Mouse (Mus musculus): ENCODE measurements at regions not wholly inside any gene's neighbourhood (a gene's known extent, or its start where the extent isn't known, plus 50 kb on each side); places are given as distances from the start of the nearest gene placed in this dataset.

DNA sequence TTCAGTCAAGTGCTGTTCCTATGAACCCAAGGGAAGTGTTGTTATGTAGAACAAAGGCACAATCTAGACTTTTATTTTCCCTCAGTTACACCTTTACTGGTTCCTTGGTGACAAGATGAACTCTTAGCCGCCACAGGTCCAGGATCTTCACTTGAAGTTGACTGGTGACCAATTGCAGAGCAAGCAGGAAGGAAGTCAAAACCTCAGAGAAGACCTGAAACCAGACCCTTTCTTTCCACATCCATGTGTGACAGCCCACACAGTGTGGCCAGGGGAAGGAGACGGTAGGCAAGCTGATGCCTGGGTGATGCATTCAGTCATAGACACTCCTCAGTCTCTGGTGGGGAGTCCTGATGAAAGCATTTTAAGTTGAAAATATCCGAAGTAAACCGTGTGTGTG, 132.6 kb downstream of the Tsen15 start:
- no peak overlapping the region for H3K9ac ChIP-seq (ENCODE audit: low read depth, low read length)
- DNase-seq (ENCODE audit: low spot score): no peak
- no peaks in the 10 kb centered on the region for H3K9me3 ChIP-seq (replicated peaks; ENCODE audit: low read length)
- no peak overlapping the region for H3K27ac ChIP-seq
- H3K36me3 ChIP-seq (ENCODE audit: insufficient read depth, low read length): no peaks in the 10 kb centered on the region
- no peak overlapping the region for H3K4me3 ChIP-seq (replicated peaks; ENCODE audit: low read depth, low read length)
- no peak overlapping the region for H3K4me2 ChIP-seq (ENCODE audit: low read length)
- 77% methylated on average over 4 of the region's 4 CpGs for WGBS
- TF ChIP-seq CTCF (IDR thresholded peaks at IDR 0.05; ENCODE audit: low read depth): no peak
- H3K27me3 ChIP-seq (ENCODE audit: insufficient read depth, low read length): no peaks in the 10 kb centered on the region
- no peak for ATAC-seq (replicated peaks; ENCODE audit: low FRiP score, low read depth)
- H3K4me1 ChIP-seq (replicated peaks; ENCODE audit: insufficient read depth, low read length): no peaks in the 10 kb centered on the region

DNA sequence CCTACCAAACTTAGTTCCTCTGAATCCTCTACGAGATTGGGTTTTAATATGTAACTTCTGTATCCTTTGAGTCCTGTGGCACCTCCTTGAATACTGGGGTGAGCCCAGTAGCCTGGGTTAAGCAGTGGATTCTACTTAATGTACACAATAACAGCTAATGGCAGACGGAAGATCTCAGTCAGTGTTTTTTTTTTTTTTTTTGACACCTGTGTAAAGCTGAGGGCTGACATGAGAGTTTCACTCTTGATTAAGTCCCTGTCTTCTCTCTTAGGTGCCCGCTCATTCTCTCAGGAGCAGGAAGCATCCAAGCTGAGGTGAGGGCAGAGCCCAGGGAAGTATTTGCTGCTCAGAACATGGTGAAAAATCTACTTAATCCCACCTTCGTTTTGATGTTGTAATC, 133.0 kb downstream of the Tsen15 start:
- TF ChIP-seq CTCF (IDR thresholded peaks at IDR 0.05; ENCODE audit: low read depth): no peak
- 72% methylated on average over 4 of the region's 4 CpGs for WGBS
- Histone ChIP-seq H3K27ac (no peak overlapping the region), H3K9me3 (replicated peaks; ENCODE audit: low read length) (no peaks in the 10 kb centered on the region), H3K27me3 (ENCODE audit: insufficient read depth, low read length) (no peaks in the 10 kb centered on the region), H3K4me3 (replicated peaks; ENCODE audit: low read depth, low read length) (no peak overlapping the region), H3K4me2 (ENCODE audit: low read length) (no peak overlapping the region), H3K4me1 (replicated peaks; ENCODE audit: insufficient read depth, low read length) (no peaks in the 10 kb centered on the region), H3K36me3 (ENCODE audit: insufficient read depth, low read length) (no peaks in the 10 kb centered on the region), H3K9ac (ENCODE audit: low read depth, low read length) (no peak overlapping the region)
- DNase-seq (ENCODE audit: low spot score) (no peak), ATAC-seq (replicated peaks; ENCODE audit: low FRiP score, low read depth) (no peak)

DNA sequence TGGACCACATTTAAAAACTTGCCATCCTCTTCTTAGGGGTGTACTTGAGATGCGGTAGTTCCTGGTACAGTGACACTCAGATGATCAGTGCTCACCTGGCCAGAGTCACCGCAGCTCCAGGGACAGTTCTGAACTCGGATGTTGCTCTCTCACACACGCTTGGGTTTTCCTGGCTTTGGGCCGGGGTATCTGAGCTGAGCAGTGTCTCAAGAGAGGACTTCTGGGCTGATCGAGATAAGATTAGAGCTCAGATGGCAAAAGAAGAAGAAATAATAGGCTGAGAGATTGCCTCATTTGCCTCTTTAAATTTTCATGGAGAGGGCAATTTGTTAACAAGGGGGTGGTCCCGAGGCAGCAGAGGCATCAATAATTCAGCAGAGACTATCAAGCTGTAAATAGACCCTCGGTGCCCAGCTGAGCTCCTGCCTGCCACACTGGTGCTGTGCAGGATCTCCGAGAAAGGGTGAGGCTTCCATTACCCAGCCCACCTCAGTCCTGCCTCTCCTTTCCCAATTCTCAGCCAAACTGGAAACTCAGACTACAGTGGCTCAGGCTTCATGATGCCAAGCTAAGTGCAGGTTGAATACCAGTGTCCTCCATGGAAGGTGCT, 133.7 kb downstream of the Tsen15 start:
- WGBS: 58% methylated on average over 9 of the region's 9 CpGs
- H3K9me3 ChIP-seq (replicated peaks; ENCODE audit: low read length): no peaks in the 10 kb centered on the region
- no peaks in the 10 kb centered on the region for H3K27me3 ChIP-seq (ENCODE audit: insufficient read depth, low read length)
- H3K9ac ChIP-seq (ENCODE audit: low read depth, low read length): no peak overlapping the region
- H3K4me3 ChIP-seq (replicated peaks; ENCODE audit: low read depth, low read length): no peak overlapping the region
- no peak overlapping the region for H3K4me2 ChIP-seq (ENCODE audit: low read length)
- no peak for ATAC-seq (replicated peaks; ENCODE audit: low FRiP score, low read depth)
- no peaks in the 10 kb centered on the region for H3K4me1 ChIP-seq (replicated peaks; ENCODE audit: insufficient read depth, low read length)
- DNase-seq (ENCODE audit: low spot score): no peak
- no peak overlapping the region for H3K27ac ChIP-seq
- TF ChIP-seq CTCF (IDR thresholded peaks at IDR 0.05; ENCODE audit: low read depth): no peak
- no peaks in the 10 kb centered on the region for H3K36me3 ChIP-seq (ENCODE audit: insufficient read depth, low read length)

DNA sequence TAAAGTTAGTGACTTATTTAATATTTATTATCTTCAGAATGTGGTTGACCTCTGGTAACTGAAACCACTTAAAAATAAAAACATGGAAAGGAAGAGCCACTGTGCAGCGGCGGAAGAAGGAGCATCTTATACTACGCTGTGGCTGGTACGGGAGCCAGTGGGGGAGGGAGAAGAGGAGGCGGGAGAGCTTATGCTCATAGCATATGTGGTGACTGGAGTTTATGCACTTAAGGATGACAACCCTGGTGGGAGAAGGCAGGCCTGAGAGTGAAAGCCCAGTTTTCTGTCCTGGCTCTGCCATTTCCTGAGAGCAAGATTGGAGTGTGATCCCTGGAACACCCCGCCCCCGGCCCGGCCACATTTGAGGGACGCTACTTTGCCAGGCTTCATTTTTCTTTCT, 145.5 kb downstream of the Tsen15 start:
- no peak overlapping the region for H3K27ac ChIP-seq
- H3K4me1 ChIP-seq (replicated peaks; ENCODE audit: insufficient read depth, low read length): no peaks in the 10 kb centered on the region
- H3K27me3 ChIP-seq (ENCODE audit: insufficient read depth, low read length): no peaks in the 10 kb centered on the region
- DNase-seq (ENCODE audit: low spot score) (no peak), ATAC-seq (replicated peaks; ENCODE audit: low FRiP score, low read depth) (no peak)
- no peak for TF ChIP-seq CTCF (IDR thresholded peaks at IDR 0.05; ENCODE audit: low read depth)
- no peak overlapping the region for H3K4me2 ChIP-seq (ENCODE audit: low read length)
- H3K9ac ChIP-seq (ENCODE audit: low read depth, low read length): no peak overlapping the region
- 88% methylated on average over 9 of the region's 9 CpGs for WGBS
- no peak overlapping the region for H3K4me3 ChIP-seq (replicated peaks; ENCODE audit: low read depth, low read length)
- H3K9me3 ChIP-seq (replicated peaks; ENCODE audit: low read length): no peaks in the 10 kb centered on the region
- no peaks in the 10 kb centered on the region for H3K36me3 ChIP-seq (ENCODE audit: insufficient read depth, low read length)

DNA sequence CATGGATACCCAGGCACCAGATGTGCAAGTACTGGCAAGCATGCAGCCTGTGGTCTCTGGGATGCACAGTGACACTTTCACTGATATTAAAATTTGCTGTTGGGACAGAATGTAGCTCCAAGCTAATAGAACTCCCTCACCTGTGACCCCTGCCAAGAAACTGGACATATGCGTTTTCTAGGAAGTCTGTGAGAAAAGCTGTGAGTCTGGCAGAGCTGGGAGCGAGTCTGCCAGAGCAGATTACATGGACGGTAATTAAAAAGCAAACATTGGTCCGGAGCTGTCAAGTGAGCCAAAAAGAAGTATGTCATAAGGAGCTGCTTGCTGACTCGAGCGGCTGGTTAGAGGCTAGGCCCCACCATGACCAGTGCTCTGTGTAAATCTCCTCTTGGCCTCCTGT, 147.1 kb downstream of the Tsen15 start:
- no peak overlapping the region for H3K4me2 ChIP-seq (ENCODE audit: low read length)
- no peaks in the 10 kb centered on the region for H3K27me3 ChIP-seq (ENCODE audit: insufficient read depth, low read length)
- no peaks in the 10 kb centered on the region for H3K9me3 ChIP-seq (replicated peaks; ENCODE audit: low read length)
- no peak overlapping the region for H3K9ac ChIP-seq (ENCODE audit: low read depth, low read length)
- TF ChIP-seq CTCF (IDR thresholded peaks at IDR 0.05; ENCODE audit: low read depth): no peak
- H3K27ac ChIP-seq: no peak overlapping the region
- H3K4me1 ChIP-seq (replicated peaks; ENCODE audit: insufficient read depth, low read length): no peaks in the 10 kb centered on the region
- no peak for DNase-seq (ENCODE audit: low spot score)
- WGBS: 61% methylated on average over 6 of the region's 6 CpGs
- H3K4me3 ChIP-seq (replicated peaks; ENCODE audit: low read depth, low read length): no peak overlapping the region
- ATAC-seq (replicated peaks; ENCODE audit: low FRiP score, low read depth): no peak
- H3K36me3 ChIP-seq (ENCODE audit: insufficient read depth, low read length): no peaks in the 10 kb centered on the region

DNA sequence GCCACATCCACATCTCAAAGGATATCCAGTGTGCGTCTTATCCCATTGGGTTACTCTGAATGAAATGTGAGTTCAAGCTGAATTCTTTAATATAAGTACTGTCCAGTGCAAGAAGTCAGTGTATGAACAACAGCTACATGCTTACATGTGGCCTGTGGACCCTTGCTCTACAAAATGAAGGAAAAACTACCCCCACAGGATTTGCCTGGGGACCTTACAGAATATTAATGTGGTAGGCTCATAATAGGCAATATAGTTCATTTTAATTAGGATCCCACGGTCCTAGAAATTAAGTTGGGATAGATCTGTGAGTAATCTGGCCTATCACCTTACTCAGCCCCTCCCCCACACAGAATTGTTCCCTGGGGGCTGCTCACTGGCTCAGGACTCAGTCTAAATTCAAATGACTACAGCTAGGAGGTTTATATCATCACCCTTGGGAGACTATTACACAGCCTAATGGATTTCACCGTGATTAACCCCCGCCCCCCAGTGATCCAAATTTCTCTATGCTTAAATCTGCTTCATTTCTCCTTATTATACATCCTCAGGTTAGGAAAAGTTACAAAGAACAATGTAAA, 145.4 kb upstream of the 1700025G04Rik start:
- no peak overlapping the region for H3K4me2 ChIP-seq (ENCODE audit: low read length)
- no peak overlapping the region for H3K27ac ChIP-seq
- no peaks in the 10 kb centered on the region for H3K36me3 ChIP-seq (ENCODE audit: insufficient read depth, low read length)
- ATAC-seq (replicated peaks; ENCODE audit: low FRiP score, low read depth) (no peak), DNase-seq (ENCODE audit: low spot score) (no peak)
- no peak for TF ChIP-seq CTCF (IDR thresholded peaks at IDR 0.05; ENCODE audit: low read depth)
- no peak overlapping the region for H3K9ac ChIP-seq (ENCODE audit: low read depth, low read length)
- no peaks in the 10 kb centered on the region for H3K27me3 ChIP-seq (ENCODE audit: insufficient read depth, low read length)
- WGBS: 77% methylated on average over 4 of the region's 4 CpGs
- H3K4me3 ChIP-seq (replicated peaks; ENCODE audit: low read depth, low read length): no peak overlapping the region
- no peaks in the 10 kb centered on the region for H3K9me3 ChIP-seq (replicated peaks; ENCODE audit: low read length)
- H3K4me1 ChIP-seq (replicated peaks; ENCODE audit: insufficient read depth, low read length): no peaks in the 10 kb centered on the region

DNA sequence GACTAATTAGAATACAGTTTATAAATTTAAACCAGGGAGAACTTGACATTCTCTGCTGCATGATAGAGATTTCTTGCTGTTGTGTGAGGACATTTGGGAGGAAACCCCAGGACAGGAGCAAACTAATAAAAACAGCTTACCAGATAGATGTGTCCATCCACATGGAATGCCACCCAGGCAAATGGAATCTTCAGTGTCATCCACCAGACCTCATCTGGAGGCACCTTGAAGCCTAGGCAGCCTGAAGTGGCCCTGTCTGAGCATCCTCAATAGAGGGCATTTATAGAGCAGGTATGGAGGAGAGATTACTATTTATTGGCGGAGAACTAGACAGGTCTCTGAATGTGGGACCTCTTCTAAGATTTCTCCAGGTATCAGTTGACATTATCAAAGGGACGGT, 144.8 kb upstream of the 1700025G04Rik start:
- no peaks in the 10 kb centered on the region for H3K9me3 ChIP-seq (replicated peaks; ENCODE audit: low read length)
- DNase-seq (ENCODE audit: low spot score) (no peak), ATAC-seq (replicated peaks; ENCODE audit: low FRiP score, low read depth) (no peak)
- no peak for TF ChIP-seq CTCF (IDR thresholded peaks at IDR 0.05; ENCODE audit: low read depth)
- H3K36me3 ChIP-seq (ENCODE audit: insufficient read depth, low read length): no peaks in the 10 kb centered on the region
- no peak overlapping the region for H3K27ac ChIP-seq
- H3K4me3 ChIP-seq (replicated peaks; ENCODE audit: low read depth, low read length): no peak overlapping the region
- no peaks in the 10 kb centered on the region for H3K27me3 ChIP-seq (ENCODE audit: insufficient read depth, low read length)
- WGBS: 95% methylated on average over 2 of the region's 2 CpGs
- H3K4me2 ChIP-seq (ENCODE audit: low read length): no peak overlapping the region
- no peak overlapping the region for H3K9ac ChIP-seq (ENCODE audit: low read depth, low read length)
- no peaks in the 10 kb centered on the region for H3K4me1 ChIP-seq (replicated peaks; ENCODE audit: insufficient read depth, low read length)
